Comparison of ENCODE assay signal across 10 mouse cellular contexts in genomic region chr8:122548891-122549439, GRCm38 (mm10). TPM values are rescaled to one million over a fixed set of nuclear protein-coding genes. Genes with fewer than 3 reads are reported as not detected.
DNase-seq lines count a peak whose midpoint lies in the region; ATAC-seq lines count a peak whose summit lies in the region.
"Had no signal": no experiment of that assay in that cellular context is flagged by ENCODE, and none has a peak within 500 bp of the region (broad histone marks: within the 10 kb centered on the region; RNA-seq: fewer than 3 reads in every experiment).

No protein-coding gene starts in this region.

- peaks cover 4% of the 10 kb centered on the region; the same call in 1 of the 2 replicates for H3K4me1 ChIP-seq in forebrain, embryonic 11.5 days (replicated peaks; ENCODE audit: control insufficient read depth, insufficient read depth, low read length)
- peaks cover 14% of the 10 kb centered on the region for H3K4me1 ChIP-seq in forebrain, embryonic 12.5 days
- H3K4me1 ChIP-seq in midbrain, embryonic 15.5 days, result peaks cover 14% of the 10 kb centered on the region
- H3K4me1 ChIP-seq in midbrain, embryonic 16.5 days (ENCODE audit: control insufficient read depth, insufficient read depth, low read length), result peaks cover 7% of the 10 kb centered on the region; the same call in 1 of the 2 replicates
- peaks cover 33% of the 10 kb centered on the region for H3K4me1 ChIP-seq in stomach, embryonic 14.5 days (ENCODE audit: control insufficient read depth, insufficient read depth, low read length)

- 0 out of 2 replicates have a peak overlapping the region, but pooled peaks have one; percentile 6 for H3K4me2 ChIP-seq in forebrain, embryonic 11.5 days (ENCODE audit: low read depth, low read length, severe bottlenecking)
- H3K4me2 ChIP-seq in forebrain, embryonic 12.5 days, result no peak overlapping the region
- H3K4me2 ChIP-seq in midbrain, embryonic 15.5 days, result no peak overlapping the region
- H3K4me2 ChIP-seq in midbrain, embryonic 16.5 days (ENCODE audit: low read length), result no peak overlapping the region
- H3K4me2 ChIP-seq in stomach, embryonic 14.5 days (replicated peaks; ENCODE audit: low read depth, low read length), result peak overlapping the region; percentile 72

- no peak overlapping the region for H3K9ac ChIP-seq in forebrain, embryonic 11.5 days (ENCODE audit: low read length)
- H3K9ac ChIP-seq in forebrain, embryonic 12.5 days, result no peak overlapping the region
- peak overlapping the region; percentile 5; the same call in 1 of the 2 replicates for H3K9ac ChIP-seq in midbrain, embryonic 15.5 days
- no peak overlapping the region for H3K9ac ChIP-seq in midbrain, embryonic 16.5 days (ENCODE audit: low read depth, low read length)
- H3K9ac ChIP-seq in stomach, embryonic 14.5 days (replicated peaks; ENCODE audit: low read depth, low read length), result peak overlapping the region; percentile 25; the same call in 1 of the 2 replicates

- H3K27ac ChIP-seq in forebrain, embryonic 11.5 days (ENCODE audit: low read depth, low read length), result no peak overlapping the region
- H3K27ac ChIP-seq in forebrain, embryonic 12.5 days, result no peak overlapping the region
- no peak overlapping the region for H3K27ac ChIP-seq in midbrain, embryonic 15.5 days
- no peak overlapping the region for H3K27ac ChIP-seq in midbrain, embryonic 16.5 days (ENCODE audit: low read length)
- H3K27ac ChIP-seq in stomach, embryonic 14.5 days (ENCODE audit: low read length), result no peak overlapping the region
- H3K27ac ChIP-seq: hindbrain, postnatal 0 days had no signal

- H3K4me3 ChIP-seq in forebrain, embryonic 11.5 days (ENCODE audit: low read depth, low read length), result no peak overlapping the region
- no peak overlapping the region for H3K4me3 ChIP-seq in forebrain, embryonic 12.5 days (replicated peaks)
- no peak overlapping the region for H3K4me3 ChIP-seq in midbrain, embryonic 15.5 days
- no peak overlapping the region for H3K4me3 ChIP-seq in midbrain, embryonic 16.5 days (ENCODE audit: low read depth, low read length)
- 0 out of 2 replicates have a peak overlapping the region, but pooled peaks have one; percentile 70 for H3K4me3 ChIP-seq in stomach, embryonic 14.5 days (ENCODE audit: low read depth, low read length)

- peaks cover 22% of the 10 kb centered on the region for H3K27me3 ChIP-seq in forebrain, embryonic 11.5 days (ENCODE audit: control insufficient read depth, insufficient read depth, low read length)
- peaks cover 41% of the 10 kb centered on the region for H3K27me3 ChIP-seq in forebrain, embryonic 12.5 days
- H3K27me3 ChIP-seq in midbrain, embryonic 15.5 days (replicated peaks), result peaks cover 32% of the 10 kb centered on the region
- peaks cover 24% of the 10 kb centered on the region for H3K27me3 ChIP-seq in midbrain, embryonic 16.5 days (ENCODE audit: control insufficient read depth, insufficient read depth, low read depth, low read length)
- H3K27me3 ChIP-seq in stomach, embryonic 14.5 days (ENCODE audit: control insufficient read depth, insufficient read depth, low read length), result no peaks in the 10 kb centered on the region

- no peak for ATAC-seq in forebrain, embryonic 11.5 days (replicated peaks; ENCODE audit: low FRiP score)
- ATAC-seq in forebrain, embryonic 12.5 days (ENCODE audit: low FRiP score), result no peak
- ATAC-seq in midbrain, embryonic 15.5 days (replicated peaks), result no peak
- ATAC-seq in midbrain, embryonic 16.5 days, result no peak
- peak; percentile 35 for ATAC-seq in inflammation-experienced regulatory T-cells, adult 6 months
- no peak for ATAC-seq in stomach, embryonic 14.5 days (ENCODE audit: insufficient number of reproducible peaks, insufficient read depth, low FRiP score, low read depth)
- ATAC-seq: hindbrain, postnatal 0 days had no signal

- no peaks in the 10 kb centered on the region for H3K9me3 ChIP-seq in forebrain, embryonic 11.5 days (ENCODE audit: control insufficient read depth, low read length)
- no peaks in the 10 kb centered on the region for H3K9me3 ChIP-seq in forebrain, embryonic 12.5 days
- H3K9me3 ChIP-seq in midbrain, embryonic 15.5 days, result no peaks in the 10 kb centered on the region
- no peaks in the 10 kb centered on the region for H3K9me3 ChIP-seq in midbrain, embryonic 16.5 days (replicated peaks; ENCODE audit: control insufficient read depth, low read length, poor library complexity, severe bottlenecking)
- H3K9me3 ChIP-seq in stomach, embryonic 14.5 days (ENCODE audit: control insufficient read depth, low read depth, low read length), result no peaks in the 10 kb centered on the region

- 96% methylated on average over 3 of the region's 3 CpGs for WGBS in forebrain, embryonic 11.5 days
- WGBS in forebrain, embryonic 12.5 days, result 83% methylated on average over 3 of the region's 3 CpGs
- 72% methylated on average over 3 of the region's 3 CpGs for WGBS in midbrain, embryonic 15.5 days
- WGBS in midbrain, embryonic 16.5 days, result 92% methylated on average over 3 of the region's 3 CpGs
- 80% methylated on average over 3 of the region's 3 CpGs for WGBS in stomach, embryonic 14.5 days

- DNase-seq in forebrain, embryonic 11.5 days (ENCODE audit: low spot score), result no peak
- DNase-seq in retina, postnatal 1 day, result no peak
- DNase-seq in spleen, postnatal 14 days (ENCODE audit: low spot score in 2 of 2), result no peak
- DNase-seq: cerebellum, adult 9-10 months had no signal

- H3K36me3 ChIP-seq in forebrain, embryonic 11.5 days (ENCODE audit: control insufficient read depth, insufficient read depth, low read length), result no peaks in the 10 kb centered on the region
- no peaks in the 10 kb centered on the region for H3K36me3 ChIP-seq in forebrain, embryonic 12.5 days (replicated peaks)
- H3K36me3 ChIP-seq in midbrain, embryonic 15.5 days (replicated peaks), result no peaks in the 10 kb centered on the region
- H3K36me3 ChIP-seq in midbrain, embryonic 16.5 days (ENCODE audit: control insufficient read depth, insufficient read depth, low read length), result no peaks in the 10 kb centered on the region
- H3K36me3 ChIP-seq in stomach, embryonic 14.5 days (ENCODE audit: control insufficient read depth, insufficient read depth, low read length), result no peaks in the 10 kb centered on the region

RNA-seq across cellular contexts. Expression of gene Piezo1, which starts 2.2 kb away (rescaled TPM):
- polyA plus RNA-seq in forebrain, embryonic 11.5 days (2014; fragmentation: Nextera tagmentation; extraction: Ambion mirVana), result 5.8 and 5.9 TPM in 2 replicates
- 4.7 and 4.9 TPM in 2 replicates for polyA plus RNA-seq in forebrain, embryonic 12.5 days (2016; fragmentation: Nextera tagmentation; extraction: Ambion mirVana)
- 2.7 and 3.3 TPM in 2 replicates for polyA plus RNA-seq in midbrain, embryonic 15.5 days (2015; fragmentation: Nextera tagmentation; extraction: Ambion mirVana)
- polyA plus RNA-seq in midbrain, embryonic 16.5 days (2015; fragmentation: Nextera tagmentation; extraction: Ambion mirVana), result 1.8 and 2.0 TPM in 2 replicates
- polyA plus RNA-seq in inflammation-experienced regulatory T-cells, adult 6 months (2017; shearing (Covaris generic)), result 10 to 100 TPM; 12.9 to 16.2 (median 14.5) TPM
- polyA plus RNA-seq in stomach, embryonic 14.5 days (2014; fragmentation: Nextera tagmentation; extraction: Ambion mirVana), result 15.6 and 24.2 TPM in 2 replicates

RNA-seq across cellular contexts. Expression of gene Cdt1, which starts 18.9 kb away (rescaled TPM):
- 57.9 and 59.6 TPM in 2 replicates for polyA plus RNA-seq in forebrain, embryonic 11.5 days (2014; fragmentation: Nextera tagmentation; extraction: Ambion mirVana)
- polyA plus RNA-seq in forebrain, embryonic 12.5 days (2016; fragmentation: Nextera tagmentation; extraction: Ambion mirVana), result 43.7 and 46.0 TPM in 2 replicates
- polyA plus RNA-seq in midbrain, embryonic 15.5 days (2015; fragmentation: Nextera tagmentation; extraction: Ambion mirVana), result 7.0 and 8.2 TPM in 2 replicates
- 5.7 and 6.2 TPM in 2 replicates for polyA plus RNA-seq in midbrain, embryonic 16.5 days (2015; fragmentation: Nextera tagmentation; extraction: Ambion mirVana)
- 10 to 100 TPM; 11.5 to 19.8 (median 11.7) TPM for polyA plus RNA-seq in inflammation-experienced regulatory T-cells, adult 6 months (2017; shearing (Covaris generic))
- polyA plus RNA-seq in stomach, embryonic 14.5 days (2014; fragmentation: Nextera tagmentation; extraction: Ambion mirVana), result 34.8 and 36.4 TPM in 2 replicates

RNA-seq across cellular contexts. Expression of gene Aprt, which starts 27.7 kb away (rescaled TPM):
- polyA plus RNA-seq in forebrain, embryonic 11.5 days (2014; fragmentation: Nextera tagmentation; extraction: Ambion mirVana), result 235 and 251 TPM in 2 replicates
- 170 and 188 TPM in 2 replicates for polyA plus RNA-seq in forebrain, embryonic 12.5 days (2016; fragmentation: Nextera tagmentation; extraction: Ambion mirVana)
- polyA plus RNA-seq in midbrain, embryonic 15.5 days (2015; fragmentation: Nextera tagmentation; extraction: Ambion mirVana), result 166 and 173 TPM in 2 replicates
- 156 and 157 TPM in 2 replicates for polyA plus RNA-seq in midbrain, embryonic 16.5 days (2015; fragmentation: Nextera tagmentation; extraction: Ambion mirVana)
- 100 to 1,000 TPM; 168 to 215 (median 192) TPM for polyA plus RNA-seq in inflammation-experienced regulatory T-cells, adult 6 months (2017; shearing (Covaris generic))
- 394 and 436 TPM in 2 replicates for polyA plus RNA-seq in stomach, embryonic 14.5 days (2014; fragmentation: Nextera tagmentation; extraction: Ambion mirVana)

Comparison
In these comparisons a context has a peak if more than half of its experiments do, and no peak if none do; other contexts are left out.
1. H3K4me2 ChIP-seq: peak in forebrain, embryonic 11.5 days (single experiment) and stomach, embryonic 14.5 days (single experiment); none in forebrain, embryonic 12.5 days (single experiment), midbrain, embryonic 15.5 days (single experiment) and midbrain, embryonic 16.5 days (single experiment).
2. H3K9ac ChIP-seq: peak in midbrain, embryonic 15.5 days (single experiment) and stomach, embryonic 14.5 days (single experiment); none in forebrain, embryonic 11.5 days (single experiment), forebrain, embryonic 12.5 days (single experiment) and midbrain, embryonic 16.5 days (single experiment).